19 mouse cellular contexts compared by ENCODE assay signal in genomic region chr1:106703183-106703582, GRCm38 (mm10). TPM values are rescaled to one million over a fixed set of nuclear protein-coding genes. Genes with fewer than 3 reads are reported as not detected.
DNase-seq lines count a peak whose midpoint lies in the region; ATAC-seq and TF ChIP-seq lines count a peak whose summit lies in the region.
"Had no signal": no experiment of that assay in that cellular context is flagged by ENCODE, and none has a peak within 500 bp of the region (broad histone marks: within the 10 kb centered on the region; RNA-seq: fewer than 3 reads in every experiment).

No protein-coding gene starts in this region.

- H3K4me2 ChIP-seq in forebrain, embryonic 13.5 days = 0 out of 2 replicates have a peak overlapping the region, but pooled peaks have one; percentile 10
- no peak overlapping the region for H3K4me2 ChIP-seq in hindbrain, embryonic 13.5 days
- no peak overlapping the region for H3K4me2 ChIP-seq in hindbrain, embryonic 12.5 days (replicated peaks)
- no peak overlapping the region for H3K4me2 ChIP-seq in lung, embryonic 16.5 days (ENCODE audit: low read depth, low read length)
- no peak overlapping the region for H3K4me2 ChIP-seq in lung, postnatal 0 days (replicated peaks; ENCODE audit: low read depth, low read length)
- H3K4me2 ChIP-seq in hindbrain, postnatal 0 days (ENCODE audit: low read depth, low read length) = 0 out of 2 replicates have a peak overlapping the region, but pooled peaks have one; percentile 19
- H3K4me2 ChIP-seq: liver, embryonic 12.5 days; neural tube, embryonic 15.5 days; stomach, embryonic 15.5 days had no signal

- H3K4me1 ChIP-seq in forebrain, embryonic 13.5 days = peaks cover 44% of the 10 kb centered on the region
- peaks cover 24% of the 10 kb centered on the region for H3K4me1 ChIP-seq in forebrain, embryonic 10.5 days
- peaks cover 16% of the 10 kb centered on the region for H3K4me1 ChIP-seq in hindbrain, embryonic 13.5 days (replicated peaks)
- H3K4me1 ChIP-seq in hindbrain, embryonic 12.5 days = 0 out of 2 replicates have a peak, but pooled peaks cover 2% of the 10 kb centered on the region
- peaks cover 8% of the 10 kb centered on the region; the same call in 1 of the 2 replicates for H3K4me1 ChIP-seq in lung, embryonic 16.5 days (replicated peaks; ENCODE audit: control insufficient read depth, insufficient read depth, low read length)
- no peaks in the 10 kb centered on the region for H3K4me1 ChIP-seq in lung, postnatal 0 days (ENCODE audit: insufficient read depth, low read depth, low read length)
- H3K4me1 ChIP-seq in hindbrain, postnatal 0 days (ENCODE audit: insufficient read depth, low read length) = peaks cover 8% of the 10 kb centered on the region; the same call in 1 of the 2 replicates
- H3K4me1 ChIP-seq: liver, embryonic 12.5 days; stomach, embryonic 15.5 days had no signal

- 36% methylated on average over 3 of the region's 3 CpGs for WGBS in forebrain, embryonic 13.5 days
- WGBS in forebrain, embryonic 10.5 days = 76% methylated on average over 3 of the region's 3 CpGs
- 59% methylated on average over 3 of the region's 3 CpGs for WGBS in hindbrain, embryonic 13.5 days
- 61% methylated on average over 3 of the region's 3 CpGs for WGBS in hindbrain, embryonic 12.5 days
- 35% methylated on average over 3 of the region's 3 CpGs for WGBS in lung, embryonic 16.5 days
- WGBS in lung, postnatal 0 days = 39% methylated on average over 3 of the region's 3 CpGs
- WGBS in hindbrain, postnatal 0 days = 47% methylated on average over 3 of the region's 3 CpGs

- no peak overlapping the region for H3K9ac ChIP-seq in forebrain, embryonic 13.5 days
- no peak overlapping the region for H3K9ac ChIP-seq in hindbrain, embryonic 13.5 days
- H3K9ac ChIP-seq in hindbrain, embryonic 12.5 days = no peak overlapping the region
- H3K9ac ChIP-seq in lung, embryonic 16.5 days (ENCODE audit: low read length) = no peak overlapping the region
- no peak overlapping the region for H3K9ac ChIP-seq in lung, postnatal 0 days (replicated peaks; ENCODE audit: low read depth)
- no peak overlapping the region for H3K9ac ChIP-seq in hindbrain, postnatal 0 days (replicated peaks; ENCODE audit: low read length)
- H3K9ac ChIP-seq: liver, embryonic 12.5 days; neural tube, embryonic 15.5 days; stomach, embryonic 15.5 days had no signal

- no peak for TF ChIP-seq CTCF in lung, postnatal 0 days (IDR thresholded peaks at IDR 0.05)
- TF ChIP-seq CTCF in hindbrain, postnatal 0 days (IDR thresholded peaks at IDR 0.05; ENCODE audit: low read depth) = no peak

- no peak for DNase-seq in forebrain, embryonic 10.5 days (ENCODE audit: extremely low spot score, low spot score)
- no peak for DNase-seq in lung, postnatal 0 days (ENCODE audit: low spot score)
- no peak for DNase-seq in hindbrain, postnatal 0 days (ENCODE audit: low spot score)
- no peak for DNase-seq in gastrocnemius, postnatal 14 days
- DNase-seq: adrenal gland, postnatal 36 days; kidney, adult 11 months; kidney, postnatal 10 days; lung, adult 18-20 months; thymus, postnatal 25 days had no signal

- H3K27ac ChIP-seq in forebrain, embryonic 13.5 days = peak overlapping the region; percentile 48
- H3K27ac ChIP-seq in forebrain, embryonic 10.5 days = no peak overlapping the region
- H3K27ac ChIP-seq in hindbrain, embryonic 13.5 days = 0 out of 2 replicates have a peak overlapping the region, but pooled peaks have one; percentile 12
- no peak overlapping the region for H3K27ac ChIP-seq in hindbrain, embryonic 12.5 days
- H3K27ac ChIP-seq in lung, embryonic 16.5 days (ENCODE audit: low read length) = no peak overlapping the region
- H3K27ac ChIP-seq in lung, postnatal 0 days (ENCODE audit: low read length) = no peak overlapping the region
- H3K27ac ChIP-seq in hindbrain, postnatal 0 days = 0 out of 2 replicates have a peak overlapping the region, but pooled peaks have one; percentile 1
- H3K27ac ChIP-seq: liver, embryonic 12.5 days; neural tube, embryonic 15.5 days; stomach, embryonic 15.5 days had no signal

- no peak for TF ChIP-seq EP300 in lung, postnatal 0 days (IDR thresholded peaks at IDR 0.05)

- intact Hi-C loops in gastrocnemius, postnatal 14 days (cut with DNase I; ENCODE audit: low total_unique reads) = no loop called here

- H3K9me3 ChIP-seq in forebrain, embryonic 13.5 days (replicated peaks) = no peaks in the 10 kb centered on the region
- no peaks in the 10 kb centered on the region for H3K9me3 ChIP-seq in forebrain, embryonic 10.5 days
- no peaks in the 10 kb centered on the region for H3K9me3 ChIP-seq in hindbrain, embryonic 13.5 days
- H3K9me3 ChIP-seq in hindbrain, embryonic 12.5 days (replicated peaks) = no peaks in the 10 kb centered on the region
- no peaks in the 10 kb centered on the region for H3K9me3 ChIP-seq in lung, embryonic 16.5 days (ENCODE audit: control insufficient read depth, low read length)
- H3K9me3 ChIP-seq in lung, postnatal 0 days (ENCODE audit: low read length) = no peaks in the 10 kb centered on the region
- H3K9me3 ChIP-seq in hindbrain, postnatal 0 days (ENCODE audit: low read length) = no peaks in the 10 kb centered on the region
- H3K9me3 ChIP-seq: liver, embryonic 12.5 days; neural tube, embryonic 15.5 days; stomach, embryonic 15.5 days had no signal

- peak; percentile 44; the same call in 1 of the 2 replicates for ATAC-seq in forebrain, embryonic 13.5 days
- no peak for ATAC-seq in hindbrain, embryonic 13.5 days (ENCODE audit: low FRiP score)
- no peak for ATAC-seq in hindbrain, embryonic 12.5 days (ENCODE audit: low FRiP score)
- ATAC-seq in lung, embryonic 16.5 days (ENCODE audit: low read depth) = peak; percentile 39
- ATAC-seq in lung, postnatal 0 days = no peak
- peak; percentile 50 for ATAC-seq in hindbrain, postnatal 0 days
- ATAC-seq: CD4-positive, CD25-positive, alpha-beta regulatory T cell, adult 4 months; liver, embryonic 12.5 days had no signal

- H3K4me3 ChIP-seq in forebrain, embryonic 13.5 days = no peak overlapping the region
- H3K4me3 ChIP-seq in forebrain, embryonic 10.5 days = no peak overlapping the region
- no peak overlapping the region for H3K4me3 ChIP-seq in hindbrain, embryonic 13.5 days
- no peak overlapping the region for H3K4me3 ChIP-seq in hindbrain, embryonic 12.5 days
- H3K4me3 ChIP-seq in lung, embryonic 16.5 days (ENCODE audit: low read length) = no peak overlapping the region
- no peak overlapping the region for H3K4me3 ChIP-seq in lung, postnatal 0 days (ENCODE audit: low read depth, low read length)
- no peak overlapping the region for H3K4me3 ChIP-seq in hindbrain, postnatal 0 days (ENCODE audit: low read length)
- H3K4me3 ChIP-seq: layer of hippocampus, adult 2 months; liver, embryonic 12.5 days; neural tube, embryonic 15.5 days; stomach, embryonic 15.5 days had no signal

- H3K27me3 ChIP-seq in forebrain, embryonic 13.5 days = no peaks in the 10 kb centered on the region
- no peaks in the 10 kb centered on the region for H3K27me3 ChIP-seq in forebrain, embryonic 10.5 days (ENCODE audit: poor library complexity, severe bottlenecking)
- no peaks in the 10 kb centered on the region for H3K27me3 ChIP-seq in hindbrain, embryonic 13.5 days
- no peaks in the 10 kb centered on the region for H3K27me3 ChIP-seq in hindbrain, embryonic 12.5 days
- no peaks in the 10 kb centered on the region for H3K27me3 ChIP-seq in lung, embryonic 16.5 days (ENCODE audit: control insufficient read depth, insufficient read depth, low read depth, low read length)
- no peaks in the 10 kb centered on the region for H3K27me3 ChIP-seq in lung, postnatal 0 days (replicated peaks; ENCODE audit: insufficient read depth, low read length)
- no peaks in the 10 kb centered on the region for H3K27me3 ChIP-seq in hindbrain, postnatal 0 days (ENCODE audit: insufficient read depth, low read length)
- H3K27me3 ChIP-seq: liver, embryonic 12.5 days; neural tube, embryonic 15.5 days; Patski; stomach, embryonic 15.5 days had no signal

- no peaks in the 10 kb centered on the region for H3K36me3 ChIP-seq in forebrain, embryonic 13.5 days (ENCODE audit: poor library complexity, severe bottlenecking)
- H3K36me3 ChIP-seq in forebrain, embryonic 10.5 days (replicated peaks) = no peaks in the 10 kb centered on the region
- no peaks in the 10 kb centered on the region for H3K36me3 ChIP-seq in hindbrain, embryonic 13.5 days
- no peaks in the 10 kb centered on the region for H3K36me3 ChIP-seq in hindbrain, embryonic 12.5 days
- H3K36me3 ChIP-seq in lung, embryonic 16.5 days (ENCODE audit: control insufficient read depth, insufficient read depth, low read length) = no peaks in the 10 kb centered on the region
- H3K36me3 ChIP-seq in lung, postnatal 0 days (ENCODE audit: insufficient read depth, low read length) = no peaks in the 10 kb centered on the region
- no peaks in the 10 kb centered on the region for H3K36me3 ChIP-seq in hindbrain, postnatal 0 days (ENCODE audit: insufficient read depth, low read length)
- H3K36me3 ChIP-seq: liver, embryonic 12.5 days; neural tube, embryonic 15.5 days; stomach, embryonic 15.5 days had no signal

RNA-seq across cellular contexts. Expression of gene Bcl2, which starts 10.9 kb away (rescaled TPM):
- 10.0 and 10.5 TPM in 2 replicates for polyA plus RNA-seq in forebrain, embryonic 13.5 days (2015; fragmentation: Nextera tagmentation; extraction: Ambion mirVana)
- 8.0 and 8.1 TPM in 2 replicates for polyA plus RNA-seq in forebrain, embryonic 10.5 days (2016; fragmentation: Nextera tagmentation; extraction: Ambion mirVana)
- polyA plus RNA-seq in hindbrain, embryonic 13.5 days (2015; fragmentation: Nextera tagmentation; extraction: Ambion mirVana) = 15.1 TPM in 2 replicates
- 12.7 and 15.5 TPM in 2 replicates for polyA plus RNA-seq in hindbrain, embryonic 12.5 days (2016; fragmentation: Nextera tagmentation; extraction: Ambion mirVana)
- 18.5 and 19.7 TPM in 2 replicates for polyA plus RNA-seq in lung, embryonic 16.5 days (2015; fragmentation: Nextera tagmentation; extraction: Ambion mirVana)
- 5.7 and 7.1 TPM in 2 replicates for polyA plus RNA-seq in lung, postnatal 0 days (2015; fragmentation: Nextera tagmentation; extraction: Ambion mirVana)
- 13.1 and 15.2 TPM in 2 replicates for total RNA-seq in hindbrain, postnatal 0 days (2014; rRNA removed)
- 9.8 and 10.1 TPM in 2 replicates for polyA plus RNA-seq in hindbrain, postnatal 0 days (2015; fragmentation: Nextera tagmentation; extraction: Ambion mirVana)
- 1 to 10 TPM; 3.4 to 3.6 TPM for total RNA-seq in gastrocnemius, postnatal 14 days (2021)

RNA-seq across cellular contexts. Expression of gene Kdsr, which starts 56.3 kb away (rescaled TPM):
- polyA plus RNA-seq in forebrain, embryonic 13.5 days (2015; fragmentation: Nextera tagmentation; extraction: Ambion mirVana) = 10.1 and 11.5 TPM in 2 replicates
- 7.5 and 8.5 TPM in 2 replicates for polyA plus RNA-seq in forebrain, embryonic 10.5 days (2016; fragmentation: Nextera tagmentation; extraction: Ambion mirVana)
- 14.5 and 14.9 TPM in 2 replicates for polyA plus RNA-seq in hindbrain, embryonic 13.5 days (2015; fragmentation: Nextera tagmentation; extraction: Ambion mirVana)
- polyA plus RNA-seq in hindbrain, embryonic 12.5 days (2016; fragmentation: Nextera tagmentation; extraction: Ambion mirVana) = 10.6 and 11.8 TPM in 2 replicates
- polyA plus RNA-seq in lung, embryonic 16.5 days (2015; fragmentation: Nextera tagmentation; extraction: Ambion mirVana) = 17.5 and 17.7 TPM in 2 replicates
- 25.6 and 31.8 TPM in 2 replicates for polyA plus RNA-seq in lung, postnatal 0 days (2015; fragmentation: Nextera tagmentation; extraction: Ambion mirVana)
- 8.9 and 9.1 TPM in 2 replicates for total RNA-seq in hindbrain, postnatal 0 days (2014; rRNA removed)
- 17.2 and 17.6 TPM in 2 replicates for polyA plus RNA-seq in hindbrain, postnatal 0 days (2015; fragmentation: Nextera tagmentation; extraction: Ambion mirVana)
- total RNA-seq in gastrocnemius, postnatal 14 days (2021) = 1 to 10 TPM; 4.5 to 5.9 TPM

Comparison
In these comparisons a context has a peak if more than half of its experiments do, and no peak if none do; other contexts are left out.
1. ATAC-seq: peak in forebrain, embryonic 13.5 days (single experiment), lung, embryonic 16.5 days (single experiment) and hindbrain, postnatal 0 days (single experiment); none in hindbrain, embryonic 13.5 days (single experiment), hindbrain, embryonic 12.5 days (single experiment) and lung, postnatal 0 days (single experiment).
2. H3K27ac ChIP-seq: peak in forebrain, embryonic 13.5 days (single experiment), hindbrain, embryonic 13.5 days (single experiment) and hindbrain, postnatal 0 days (single experiment); none in forebrain, embryonic 10.5 days (single experiment), hindbrain, embryonic 12.5 days (single experiment), lung, embryonic 16.5 days (single experiment) and lung, postnatal 0 days (single experiment).
3. H3K4me2 ChIP-seq: peak in forebrain, embryonic 13.5 days (single experiment) and hindbrain, postnatal 0 days (single experiment); none in hindbrain, embryonic 13.5 days (single experiment), hindbrain, embryonic 12.5 days (single experiment), lung, embryonic 16.5 days (single experiment) and lung, postnatal 0 days (single experiment).